Mouse (Mus musculus) limb, embryonic 14.5 days (tissue): ENCODE measurements around the gene 4921517D22Rik. TPM values are rescaled to one million over a fixed set of nuclear protein-coding genes. Genes with fewer than 3 reads are reported as not detected.

ENCODE experiments used
- ATAC-seq: fragments of 200-750 bp; cut with Nextera tagmentation; 2 replicates; pipeline ENCODE4 v1.8.0; 2017; ENCODE audit warnings: low read depth, moderate number of reproducible peaks, moderate TSS enrichment; ENCODE audit not compliant: low FRiP score
- DNase-seq: peaks from one replicate; pipeline ENCODE4 v3.0.0-alpha.2; 2015; ENCODE audit warnings: low spot score
- H3K27ac ChIP-seq: fragments of 300-500 bp; sonication (generic); replicated peaks from 2 replicates; pipeline ENCODE4 v1.5.1; 2014; ENCODE audit warnings: low read depth, mild to moderate bottlenecking, low read length, moderate library complexity, mixed read lengths
- H3K27me3 ChIP-seq: fragments of 300-500 bp; sonication (generic); 2 replicates; pipeline ENCODE4 v1.6.1; 2014; ENCODE audit warnings: low read length, mixed read lengths; ENCODE audit not compliant: control insufficient read depth, insufficient read depth
- H3K36me3 ChIP-seq: fragments of 300-500 bp; sonication (generic); 2 replicates; pipeline ENCODE4 v1.6.1; 2014; ENCODE audit warnings: mild to moderate bottlenecking, low read length, moderate library complexity, mixed read lengths; ENCODE audit not compliant: control insufficient read depth, insufficient read depth
- H3K4me1 ChIP-seq: fragments of 300-500 bp; sonication (generic); 2 replicates; pipeline ENCODE4 v1.6.1; 2014; ENCODE audit warnings: antibody characterized with exemption, low read length, mixed read lengths; ENCODE audit not compliant: control insufficient read depth, insufficient read depth
- H3K4me2 ChIP-seq: fragments of 300-500 bp; sonication (generic); replicated peaks from 2 replicates; pipeline ENCODE4 v1.6.1; 2014; ENCODE audit warnings: low read depth, mild to moderate bottlenecking, low read length, moderate library complexity; ENCODE audit not compliant: severe bottlenecking
- H3K4me3 ChIP-seq: fragments of 300-500 bp; sonication (generic); replicated peaks from 2 replicates; pipeline ENCODE4 v1.5.1; 2014; ENCODE audit warnings: low read length
- H3K9ac ChIP-seq: fragments of 300-500 bp; sonication (generic); 2 replicates; pipeline ENCODE4 v1.6.1; 2014; ENCODE audit warnings: mild to moderate bottlenecking, low read depth, low read length, moderate library complexity; ENCODE audit not compliant: severe bottlenecking
- H3K9me3 ChIP-seq: fragments of 300-500 bp; sonication (generic); 2 replicates; pipeline ENCODE4 v1.6.1; 2016; ENCODE audit warnings: low read length; ENCODE audit not compliant: control insufficient read depth
- POLR2A ChIP-seq: fragments of 200-500 bp; IDR thresholded peaks from 2 replicates; pipeline ENCODE4 v1.8.0; 2012; ENCODE audit warnings: inconsistent platforms, mild to moderate bottlenecking, moderate library complexity, borderline replicate concordance; ENCODE audit not compliant: insufficient read depth, insufficient read length; ENCODE audit errors: extremely low read depth
- WGBS: fragments of 180-500 bp; shearing (Covaris S2); extraction: QIAGEN DNeasy Blood & Tissue Kit; methylation state at CpG from one replicate; pipeline ENCODE4 v1.1.7; 2014; 5-methylcytosine and 5-hydroxymethylcytosine counted together
- polyA plus RNA-seq, 2 experiments: library from polyadenylated mRNA; depleted of rRNA in 1 of 2; stranded (reverse) in 1 of 2; unstranded in 1 of 2; fragments of >200 nt; fragmentation: Nextera tagmentation in 1 of 2; extraction: Ambion mirVana in 1 of 2; gene quantifications; 2 replicates each; pipeline versions ENCODE4 v1.2.1 to v1.2.3; 2012 to 2014

The 4921517D22Rik gene
- polyA plus RNA-seq, 2 experiments, result not detected

GRCm38 (mm10) chr13:59657781-59658180, 36.1 kb downstream of the 4921517D22Rik start:
- H3K4me1 ChIP-seq, result 0 out of 2 replicates have a peak, but pooled peaks cover 3% of the 10 kb centered on the region
- no peak overlapping the region for H3K4me2 ChIP-seq
- no peak overlapping the region for H3K27ac ChIP-seq
- no peaks in the 10 kb centered on the region for H3K9me3 ChIP-seq
- DNase-seq (no peak), ATAC-seq (no peak)
- H3K9ac ChIP-seq, result no peak overlapping the region
- H3K4me3 ChIP-seq, result no peak overlapping the region
- peaks cover 8% of the 10 kb centered on the region; the same call in 1 of the 2 replicates for H3K36me3 ChIP-seq
- WGBS, result 81% methylated on average over 5 of the region's 5 CpGs
- no peak for TF ChIP-seq POLR2A
- no peaks in the 10 kb centered on the region for H3K27me3 ChIP-seq

GRCm38 (mm10) chr13:59656975-59657388, 36.9 kb downstream of the 4921517D22Rik start:
- no peak for TF ChIP-seq POLR2A
- DNase-seq, result no peak
- H3K27ac ChIP-seq, result no peak overlapping the region; the same call in 1 of the 2 replicates
- no peak overlapping the region for H3K4me2 ChIP-seq
- H3K4me3 ChIP-seq, result no peak overlapping the region
- H3K4me1 ChIP-seq, result 0 out of 2 replicates have a peak, but pooled peaks cover 3% of the 10 kb centered on the region
- WGBS, result 58% methylated on average over 4 of the region's 4 CpGs
- ATAC-seq, result no peak
- no peaks in the 10 kb centered on the region for H3K9me3 ChIP-seq
- no peak overlapping the region for H3K9ac ChIP-seq
- H3K27me3 ChIP-seq, result no peaks in the 10 kb centered on the region
- peaks cover 2% of the 10 kb centered on the region; the same call in 1 of the 2 replicates for H3K36me3 ChIP-seq

- H3K9ac ChIP-seq, result no peak overlapping the region
- TF ChIP-seq POLR2A, result no peak
- H3K9me3 ChIP-seq, result no peaks in the 10 kb centered on the region
- WGBS, result 46% methylated on average over 10 of the region's 10 CpGs
- no peak overlapping the region for H3K4me3 ChIP-seq
- ATAC-seq (no peak), DNase-seq (no peak)
- no peaks in the 10 kb centered on the region; the same call in 1 of the 2 replicates for H3K36me3 ChIP-seq
- H3K27ac ChIP-seq, result no peak overlapping the region
- no peaks in the 10 kb centered on the region for H3K27me3 ChIP-seq
- H3K4me1 ChIP-seq, result 0 out of 2 replicates have a peak, but pooled peaks cover 3% of the 10 kb centered on the region
- H3K4me2 ChIP-seq, result no peak overlapping the region
Observed at GRCm38 (mm10) chr13:59656316-59656832, 37.5 kb downstream of the 4921517D22Rik start.

GRCm38 (mm10) chr13:59655718-59656315, 38.1 kb downstream of the 4921517D22Rik start:
- Histone ChIP-seq H3K36me3 (no peaks in the 10 kb centered on the region; the same call in 1 of the 2 replicates), H3K27me3 (no peaks in the 10 kb centered on the region), H3K4me2 (no peak overlapping the region), H3K4me3 (no peak overlapping the region), H3K27ac (no peak overlapping the region), H3K9ac (no peak overlapping the region), H3K9me3 (no peaks in the 10 kb centered on the region), H3K4me1 (0 out of 2 replicates have a peak, but pooled peaks cover 3% of the 10 kb centered on the region)
- WGBS, result 95% methylated on average over 15 of the region's 15 CpGs
- DNase-seq (no peak), ATAC-seq (no peak)
- no peak for TF ChIP-seq POLR2A

- no peaks in the 10 kb centered on the region for H3K9me3 ChIP-seq
- TF ChIP-seq POLR2A, result no peak
- H3K27ac ChIP-seq, result no peak overlapping the region
- no peak for ATAC-seq
- H3K27me3 ChIP-seq, result no peaks in the 10 kb centered on the region
- H3K4me3 ChIP-seq, result no peak overlapping the region
- H3K4me1 ChIP-seq, result 0 out of 2 replicates have a peak, but pooled peaks cover 3% of the 10 kb centered on the region
- H3K36me3 ChIP-seq, result peaks cover 2% of the 10 kb centered on the region
- DNase-seq, result no peak
- no peak overlapping the region for H3K9ac ChIP-seq
- 89% methylated on average over 5 of the region's 5 CpGs for WGBS
- no peak overlapping the region for H3K4me2 ChIP-seq
Observed at GRCm38 (mm10) chr13:59654465-59654864, 39.4 kb downstream of the 4921517D22Rik start.
